Mouse (Mus musculus) bone marrow, adult 2 months (tissue): ENCODE results near the gene Zic4.

Experiments used
- CTCF ChIP-seq: fragments of 200-500 bp; IDR thresholded peaks from 2 replicates; pipeline ENCODE4 v1.5.1; 2011; ENCODE audit warnings: low read length, control low read depth; ENCODE audit not compliant: control insufficient read depth, insufficient read depth
- POLR2A ChIP-seq: fragments of 200-500 bp; IDR thresholded peaks from 2 replicates; pipeline ENCODE4 v1.6.1; 2011; ENCODE audit warnings: low read depth, mild to moderate bottlenecking, control low read depth, low read length, borderline replicate concordance; ENCODE audit not compliant: control insufficient read depth

DNA sequence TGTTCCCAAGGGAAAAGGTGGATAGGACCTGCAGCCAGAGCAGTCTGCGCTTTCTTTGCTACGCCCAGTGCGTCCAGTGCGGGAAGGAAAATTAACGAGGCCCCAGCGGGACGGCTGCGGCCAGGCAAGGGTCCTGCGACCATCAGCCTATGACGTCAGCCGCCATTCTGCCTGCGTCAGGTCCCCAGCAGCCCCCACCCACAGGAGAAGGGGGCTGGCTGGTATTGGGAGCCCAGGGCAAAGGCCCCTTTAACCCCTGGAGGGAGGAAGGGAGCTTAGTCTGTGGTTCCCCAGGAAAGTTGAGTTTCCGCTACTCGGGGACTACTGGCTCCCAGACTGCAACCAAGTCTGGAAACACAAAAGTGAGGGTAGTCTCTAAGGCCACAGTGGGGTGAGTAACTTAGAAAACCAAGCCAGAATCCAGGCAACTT lies 11.3 kb upstream of the Zic4 start:
- TF ChIP-seq CTCF (no peak), POLR2A (no peak)
